Comparison of ENCODE assay signal across 9 mouse cellular contexts in the genomic region with DNA sequence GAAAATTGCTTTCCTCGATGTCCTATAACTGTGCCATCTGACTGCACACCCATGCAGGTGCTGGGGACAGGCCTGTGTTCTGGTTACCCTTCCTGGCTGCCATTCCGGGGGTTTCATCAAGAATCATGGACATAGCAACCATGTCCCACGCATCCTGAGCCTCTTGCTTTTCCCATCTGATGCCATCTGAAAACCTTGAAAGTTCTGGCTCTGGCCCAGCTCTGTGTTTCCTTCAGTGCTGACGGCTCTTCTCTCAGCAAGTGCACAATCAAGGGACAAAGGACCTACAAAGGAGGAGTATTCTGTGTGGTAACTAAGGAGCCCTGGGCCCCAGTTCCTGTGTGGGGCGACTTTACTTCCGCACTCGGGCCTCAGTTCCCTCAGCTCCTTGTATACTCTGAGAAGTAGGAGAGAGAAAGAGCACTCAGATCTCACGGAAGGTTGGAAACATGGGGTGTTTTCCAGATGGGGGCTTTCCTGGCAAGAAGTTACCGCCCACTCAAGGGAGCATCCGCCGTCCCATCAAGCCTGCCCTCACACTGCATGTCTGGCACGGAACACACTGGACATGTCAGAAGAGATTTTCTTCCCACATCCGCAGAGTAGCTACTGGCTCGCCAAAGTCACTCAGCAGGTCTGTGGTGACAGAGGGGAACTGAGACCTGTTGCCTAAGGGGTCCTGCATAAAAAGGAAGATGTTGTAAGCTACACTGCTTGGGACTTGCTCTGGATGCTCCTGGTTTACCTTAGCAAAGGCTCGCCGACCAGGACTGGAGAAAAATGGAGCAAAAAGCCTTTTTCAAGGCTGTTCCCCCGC. TPM values are rescaled to one million over a fixed set of nuclear protein-coding genes. Genes with fewer than 3 reads are reported as not detected.
DNase-seq lines count a peak whose midpoint lies in the region.
"Had no signal": no experiment of that assay in that cellular context is flagged by ENCODE, and none has a peak within 500 bp of the region (broad histone marks: within the 10 kb centered on the region; RNA-seq: fewer than 3 reads in every experiment).

No protein-coding gene starts in this region.

- no peaks in the 10 kb centered on the region for H3K36me3 ChIP-seq in megakaryocyte, embryonic 14.5 days (replicated peaks; ENCODE audit: low read length)
- H3K36me3 ChIP-seq: embryonic facial prominence, embryonic 15.5 days had no signal

- H3K27me3 ChIP-seq in megakaryocyte, embryonic 14.5 days (replicated peaks), result peaks cover 41% of the 10 kb centered on the region
- H3K27me3 ChIP-seq: embryonic facial prominence, embryonic 15.5 days had no signal

- DNase-seq in left cerebral cortex, postnatal 14 days (ENCODE audit: low spot score in 2 of 2), result peak; percentile 34 to 50
- DNase-seq in left cerebral cortex, postnatal 36 days (ENCODE audit: low spot score in 2 of 2), result no peak
- peak; percentile 25 to 28 for DNase-seq in B cell, adult 2 months
- peak; percentile 3 for DNase-seq in T-cell, adult 2 months (ENCODE audit: low spot score)
- no peak for DNase-seq in gastrocnemius, adult 18-20 months (ENCODE audit: low spot score)
- DNase-seq in cerebellum, adult 8-10 months, result no peak
- DNase-seq in cerebellum, postnatal 36 days, result no peak

- H3K9me3 ChIP-seq in megakaryocyte, embryonic 14.5 days, result peaks cover 23% of the 10 kb centered on the region
- H3K9me3 ChIP-seq: embryonic facial prominence, embryonic 15.5 days had no signal

- H3K4me3 ChIP-seq in megakaryocyte, embryonic 14.5 days (replicated peaks), result peak overlapping the region; percentile 44
- H3K4me3 ChIP-seq: embryonic facial prominence, embryonic 15.5 days had no signal

- peaks cover 13% of the 10 kb centered on the region for H3K4me1 ChIP-seq in megakaryocyte, embryonic 14.5 days
- H3K4me1 ChIP-seq: embryonic facial prominence, embryonic 15.5 days had no signal

- intact Hi-C loops in left cerebral cortex, postnatal 14 days (cut with DNase I), result loop anchor here (5.0 kb wide), 1 partner anchor 111 kb away; no protein-coding TSS in a partner anchor
- intact Hi-C loops in left cerebral cortex, postnatal 36 days (cut with DNase I), result loop anchor here (5.0 kb wide), 1 partner anchor 111 kb away; no protein-coding TSS in a partner anchor

RNA-seq across cellular contexts. Expression of a gene that starts 24.5 kb away (rescaled TPM):
- total RNA-seq in left cerebral cortex, postnatal 14 days (2021), result 10 to 100 TPM; 13.9 to 16.8 TPM
- 10 to 100 TPM; 16.9 to 19.3 TPM for total RNA-seq in left cerebral cortex, postnatal 36 days (2021)
- 1.7 and 6.4 TPM in 2 replicates for polyA plus RNA-seq in megakaryocyte, embryonic 14.5 days (2012; ENCODE audit: insufficient read depth, low replicate concordance)
- total RNA-seq in gastrocnemius, adult 18-20 months (2021), result 1 to 10 TPM; 8.3 to 9.5 TPM

RNA-seq across cellular contexts. Expression of a gene that starts 31.8 kb away (rescaled TPM):
- 10 to 100 TPM; 23.1 to 25.9 TPM for total RNA-seq in left cerebral cortex, postnatal 14 days (2021)
- total RNA-seq in left cerebral cortex, postnatal 36 days (2021), result 10 to 100 TPM; 24.8 to 25.9 TPM
- polyA plus RNA-seq in megakaryocyte, embryonic 14.5 days (2012; ENCODE audit: insufficient read depth, low replicate concordance), result 29.4 and 46.8 TPM in 2 replicates
- 10 to 100 TPM; 19.0 to 20.8 TPM for total RNA-seq in gastrocnemius, adult 18-20 months (2021)

Comparison
In these comparisons a context has a peak if more than half of its experiments do, and no peak if none do; other contexts are left out.
1. DNase-seq: peak in left cerebral cortex, postnatal 14 days (2 of 2), B cell, adult 2 months (2 of 2) and T-cell, adult 2 months (single experiment); none in left cerebral cortex, postnatal 36 days (0 of 2), gastrocnemius, adult 18-20 months (single experiment), cerebellum, adult 8-10 months (single experiment) and cerebellum, postnatal 36 days (0 of 2).